ENCODE assay signal across 8 mouse cellular contexts in genomic region chr11:117987968-117988367, GRCm38 (mm10). TPM values are rescaled to one million over a fixed set of nuclear protein-coding genes. Genes with fewer than 3 reads are reported as not detected.
DNase-seq lines count a peak whose midpoint lies in the region; ATAC-seq and TF ChIP-seq lines count a peak whose summit lies in the region.

No protein-coding gene starts in this region.

- H3K36me3 ChIP-seq in kidney, adult 2 months (ENCODE audit: control insufficient read depth, insufficient read depth, low read length): no peaks in the 10 kb centered on the region
- H3K36me3 ChIP-seq in forebrain, embryonic 11.5 days (ENCODE audit: control insufficient read depth, insufficient read depth, low read length): no peaks in the 10 kb centered on the region
- H3K36me3 ChIP-seq in limb, embryonic 11.5 days (ENCODE audit: control insufficient read depth, insufficient read depth, low read length): no peaks in the 10 kb centered on the region
- no peaks in the 10 kb centered on the region for H3K36me3 ChIP-seq in myocyte (ENCODE audit: control insufficient read depth, insufficient read depth)

- no peaks in the 10 kb centered on the region for H3K27me3 ChIP-seq in kidney, adult 2 months (replicated peaks; ENCODE audit: control insufficient read depth, insufficient read depth, low read length)
- no peaks in the 10 kb centered on the region for H3K27me3 ChIP-seq in forebrain, embryonic 11.5 days (ENCODE audit: control insufficient read depth, insufficient read depth, low read length)
- H3K27me3 ChIP-seq in limb, embryonic 11.5 days (ENCODE audit: control insufficient read depth, insufficient read depth, low read length): no peaks in the 10 kb centered on the region
- H3K27me3 ChIP-seq in myocyte (ENCODE audit: control insufficient read depth, insufficient read depth, insufficient read length): no peaks in the 10 kb centered on the region

- H3K9me3 ChIP-seq in forebrain, embryonic 11.5 days (ENCODE audit: control insufficient read depth, low read length): no peaks in the 10 kb centered on the region
- no peaks in the 10 kb centered on the region for H3K9me3 ChIP-seq in limb, embryonic 11.5 days (ENCODE audit: control insufficient read depth, low read length)

- ATAC-seq in forebrain, embryonic 11.5 days (replicated peaks; ENCODE audit: low FRiP score): no peak
- no peak for ATAC-seq in limb, embryonic 11.5 days (ENCODE audit: insufficient number of reproducible peaks, low FRiP score, low TSS enrichment, low read depth)

- H3K4me2 ChIP-seq in forebrain, embryonic 11.5 days (ENCODE audit: low read depth, low read length, severe bottlenecking): peak overlapping the region; percentile 60
- H3K4me2 ChIP-seq in limb, embryonic 11.5 days (ENCODE audit: low read depth, severe bottlenecking): peak overlapping the region; percentile 82
- peak overlapping the region; percentile 87 for H3K4me2 ChIP-seq in myocyte (ENCODE audit: low read depth)

- TF ChIP-seq CTCF in kidney, adult 2 months (conservative IDR thresholded peaks at IDR 0.05; ENCODE audit: insufficient read depth, insufficient read length, low read depth, low read length): no peak

- WGBS in kidney, adult 2 months: 56% methylated on average over 4 of the region's 4 CpGs
- 71% methylated on average over 4 of the region's 4 CpGs for WGBS in forebrain, embryonic 11.5 days
- WGBS in limb, embryonic 11.5 days: 73% methylated on average over 4 of the region's 4 CpGs

- no peak for TF ChIP-seq POLR2A in kidney, adult 2 months (IDR thresholded peaks at IDR 0.05; ENCODE audit: low read depth, low read length)
- TF ChIP-seq POLR2A in myocyte (IDR thresholded peaks at IDR 0.05; ENCODE audit: insufficient read length, low read depth): no peak

- H3K79me2 ChIP-seq in myocyte (ENCODE audit: control insufficient read depth, insufficient read depth): peaks cover 57% of the 10 kb centered on the region

- no peak overlapping the region for H3ac ChIP-seq in myocyte (ENCODE audit: control insufficient read depth, insufficient read length)

- peak overlapping the region; percentile 29; the same call in 1 of the 2 replicates for H3K27ac ChIP-seq in kidney, adult 2 months (ENCODE audit: insufficient read depth, low read depth, low read length)
- no peak overlapping the region for H3K27ac ChIP-seq in forebrain, embryonic 11.5 days (ENCODE audit: low read depth, low read length)
- H3K27ac ChIP-seq in limb, embryonic 11.5 days (replicated peaks; ENCODE audit: low read depth, low read length): no peak overlapping the region

- no peak overlapping the region for H3K9ac ChIP-seq in forebrain, embryonic 11.5 days (ENCODE audit: low read length)
- H3K9ac ChIP-seq in limb, embryonic 11.5 days (ENCODE audit: low read length): no peak overlapping the region

- peaks cover 27% of the 10 kb centered on the region for H3K4me1 ChIP-seq in kidney, adult 2 months (ENCODE audit: control insufficient read depth, insufficient read depth, low read length)
- peaks cover 10% of the 10 kb centered on the region; the same call in 1 of the 2 replicates for H3K4me1 ChIP-seq in forebrain, embryonic 11.5 days (replicated peaks; ENCODE audit: control insufficient read depth, insufficient read depth, low read length)
- peaks cover 12% of the 10 kb centered on the region for H3K4me1 ChIP-seq in limb, embryonic 11.5 days (ENCODE audit: control insufficient read depth, insufficient read depth, low read length)

- peak overlapping the region; percentile 95 for H3K4me3 ChIP-seq in kidney, adult 2 months (ENCODE audit: insufficient read depth, low read depth, low read length)
- H3K4me3 ChIP-seq in forebrain, embryonic 11.5 days (ENCODE audit: low read depth, low read length): peak overlapping the region; percentile 100; the same call in 1 of the 2 replicates
- H3K4me3 ChIP-seq in limb, embryonic 11.5 days (ENCODE audit: low read depth, low read length): peak overlapping the region; percentile 100
- peak overlapping the region; percentile 53 for H3K4me3 ChIP-seq in myocyte

- DNase-seq in kidney, adult 2 months: peak; percentile 77
- DNase-seq in kidney, adult 18-20 months: no peak
- DNase-seq in forebrain, embryonic 11.5 days (ENCODE audit: low spot score): no peak
- no peak for DNase-seq in limb, embryonic 11.5 days (ENCODE audit: low spot score)
- DNase-seq in embryo, embryonic 11 days: no peak
- no peak for DNase-seq in cerebellum, adult 18-20 months
- no peak for DNase-seq in adrenal gland, postnatal 14 days

TF ChIP-seq in myocyte, 11 proteins besides CTCF, POLR2A, EP300 and RAD21:
- TF ChIP-seq TCF3 (IDR thresholded peaks at IDR 0.05; ENCODE audit: insufficient read length, low read depth) (no peak), USF1 (IDR thresholded peaks at IDR 0.05; ENCODE audit: low read depth) (peak; percentile 86)

RNA-seq across cellular contexts. Expression of gene Pgs1, which starts 1.9 kb away (rescaled TPM):
- polyA plus RNA-seq in kidney, adult 2 months (2012; rRNA removed): 29.7 and 30.4 TPM in 2 replicates
- 43.4 and 45.7 TPM in 2 replicates for polyA plus RNA-seq in forebrain, embryonic 11.5 days (2014; fragmentation: Nextera tagmentation; extraction: Ambion mirVana)
- polyA plus RNA-seq in limb, embryonic 11.5 days (2014; fragmentation: Nextera tagmentation; extraction: Ambion mirVana): 38.4 and 39.3 TPM in 2 replicates
- 61.6 TPM for polyA plus RNA-seq in myocyte (2012; fragmentation: generic; extraction: Trizol)
- 32.9 and 39.2 TPM in 2 replicates for total RNA-seq in adrenal gland, postnatal 14 days (2021)

RNA-seq across cellular contexts. Expression of gene Socs3, which starts 18.1 kb away (rescaled TPM):
- 4.3 and 5.0 TPM in 2 replicates for polyA plus RNA-seq in kidney, adult 2 months (2012; rRNA removed)
- polyA plus RNA-seq in forebrain, embryonic 11.5 days (2014; fragmentation: Nextera tagmentation; extraction: Ambion mirVana): 5.4 and 5.9 TPM in 2 replicates
- 5.4 and 6.7 TPM in 2 replicates for polyA plus RNA-seq in limb, embryonic 11.5 days (2014; fragmentation: Nextera tagmentation; extraction: Ambion mirVana)
- 27.3 TPM for polyA plus RNA-seq in myocyte (2012; fragmentation: generic; extraction: Trizol)
- 4.8 and 6.5 TPM in 2 replicates for total RNA-seq in adrenal gland, postnatal 14 days (2021)
